Mouse (Mus musculus) kidney, postnatal 14 days (tissue): ENCODE results near the gene Nrbp1.

Experiments used
- DNase-seq: peaks from one replicate; pipeline ENCODE4 v3.0.0; 2022; ENCODE audit warnings: mixed read lengths

Gene Nrbp1

GRCm38 (mm10) chr5:31240637-31241521 lies at the start of gene Nrbp1, which contains the start of gene Gm9970:
TSS of gene Nrbp1 (plus strand) at chr5:31240864.
TSS of gene Gm9970 (minus strand) at chr5:31241232.
- peak; percentile 98 for DNase-seq

GRCm38 (mm10) chr5:31192045-31192938 lies 48.4 kb upstream of the Nrbp1 start:
- DNase-seq: no peak

- peak; percentile 99 for DNase-seq
These were observed 47.6 kb upstream of the Nrbp1 start, which contains the start of the genes Snx17 and Eif2b4 for GRCm38 (mm10) chr5:31192939-31193630. TSS of gene Snx17 (plus strand) at chr5:31193227. TSS of gene Eif2b4 (minus strand) at chr5:31193430.

DNA sequence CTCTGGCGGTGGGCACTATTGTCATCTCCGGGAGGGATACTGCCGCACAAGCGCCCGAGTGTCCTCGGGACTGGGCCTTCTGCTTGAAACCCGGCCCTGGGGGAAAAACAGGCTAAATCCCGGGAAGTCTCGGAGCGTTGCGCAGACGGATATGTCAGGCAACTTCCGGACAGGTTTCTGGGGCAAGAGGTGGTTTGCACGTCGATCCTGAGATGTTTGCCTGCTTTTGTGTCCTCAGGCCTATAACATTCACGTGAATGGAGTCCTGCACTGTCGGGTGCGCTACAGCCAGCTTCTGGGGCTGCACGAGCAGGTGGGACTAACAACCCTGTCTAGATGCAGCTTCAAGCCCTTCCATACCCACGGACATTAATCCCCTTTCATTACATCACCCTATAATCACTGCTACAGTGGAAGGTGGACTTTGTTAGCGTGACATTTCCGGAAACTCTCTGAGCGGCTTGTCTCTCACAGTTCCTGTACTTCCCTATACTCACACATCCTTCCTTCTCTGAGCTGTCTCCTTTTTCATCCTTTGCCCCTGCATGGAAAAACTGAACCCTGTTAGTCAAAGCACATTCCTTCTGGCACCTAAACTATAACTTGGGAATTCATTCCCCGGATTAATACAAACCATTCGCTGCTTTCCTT lies 46.9 kb upstream of the Nrbp1 start:
- no peak for DNase-seq

DNA sequence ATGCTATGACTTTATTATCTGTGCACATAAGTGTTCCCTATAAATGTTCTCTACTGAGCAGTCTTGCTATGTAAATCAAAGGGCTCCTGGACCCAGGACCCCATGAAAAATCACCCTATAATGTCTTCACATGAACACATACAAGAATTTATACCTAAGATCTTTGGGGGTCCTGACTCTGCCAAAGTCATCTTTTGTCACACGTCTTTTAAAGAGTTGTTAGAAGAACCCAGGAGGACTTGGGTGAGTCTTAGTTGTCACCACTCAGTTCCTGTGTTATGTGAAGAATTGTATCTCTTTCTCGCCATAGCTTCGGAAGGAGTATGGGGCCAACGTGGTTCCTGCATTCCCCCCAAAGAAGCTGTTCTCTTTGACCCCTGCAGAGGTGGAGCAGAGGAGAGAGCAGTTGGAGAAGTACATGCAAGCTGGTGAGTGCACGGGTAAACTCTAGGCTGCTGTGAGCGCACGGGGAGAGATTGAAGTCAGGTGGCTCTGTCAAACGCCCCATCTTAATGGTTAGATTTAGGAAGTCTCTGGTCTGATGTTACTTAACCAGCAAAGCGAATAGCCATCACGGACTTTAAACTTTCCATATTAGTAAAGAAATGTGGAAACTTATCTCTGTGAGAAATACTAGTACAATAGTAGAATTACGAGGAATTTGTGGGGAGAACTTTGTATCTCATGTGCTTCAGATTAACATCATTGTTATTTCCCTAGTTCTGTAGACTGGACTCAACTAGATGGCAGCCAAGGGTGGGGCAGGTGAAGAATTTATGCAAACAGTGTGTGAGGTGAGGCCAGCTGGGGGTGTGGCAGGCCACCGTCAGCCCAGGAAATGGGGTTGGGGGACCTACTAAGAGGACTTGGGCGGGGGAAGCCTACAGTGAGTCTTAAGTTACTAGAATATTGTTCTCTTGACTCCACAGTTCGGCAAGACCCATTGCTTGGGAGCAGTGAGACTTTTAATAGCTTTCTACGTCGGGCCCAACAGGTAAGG lies 45.9 kb upstream of the Nrbp1 start:
- no peak for DNase-seq

- no peak for DNase-seq
These were observed 45.0 kb upstream of the Nrbp1 start for GRCm38 (mm10) chr5:31195671-31196070.

DNA sequence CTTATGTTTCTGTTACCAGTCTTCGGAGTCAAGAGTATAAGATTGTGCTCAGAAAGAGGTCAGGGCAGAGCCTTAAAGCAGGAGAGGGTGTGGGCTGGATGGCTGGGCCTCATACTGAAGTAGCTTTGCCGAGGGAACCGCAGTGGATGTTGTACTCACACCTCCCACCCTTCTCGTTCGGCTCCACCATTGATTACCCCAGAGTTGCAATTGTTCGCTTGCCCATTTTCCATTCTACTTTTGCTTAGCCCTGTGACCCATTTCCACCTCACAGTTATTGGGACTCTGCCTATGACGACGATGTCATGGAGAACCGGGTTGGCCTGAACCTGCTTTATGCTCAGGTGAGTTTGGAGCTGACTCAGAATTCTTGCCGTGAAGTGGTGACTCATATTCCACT lies 44.5 kb upstream of the Nrbp1 start:
- DNase-seq: no peak

DNA sequence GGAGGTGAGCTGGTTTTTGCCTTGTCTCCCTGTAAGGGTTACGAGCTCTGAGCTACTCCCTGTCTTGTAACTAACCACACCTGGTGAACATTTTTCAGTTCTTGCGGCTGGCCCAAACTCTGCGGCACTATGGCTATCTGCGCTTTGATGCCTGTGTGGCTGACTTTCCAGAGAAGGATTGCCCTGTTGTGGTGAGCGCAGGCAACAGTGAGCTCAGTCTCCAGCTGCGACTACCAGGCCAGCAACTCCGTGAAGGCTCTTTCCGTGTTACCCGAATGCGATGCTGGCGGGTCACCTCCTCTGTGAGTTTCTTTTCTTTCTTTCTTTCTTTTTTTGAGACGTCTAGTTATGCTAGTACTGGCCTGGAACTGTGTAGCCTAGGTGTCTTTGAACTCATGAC lies 43.6 kb upstream of the Nrbp1 start:
- no peak for DNase-seq

- DNase-seq: no peak
These were observed 42.5 kb upstream of the Nrbp1 start for GRCm38 (mm10) chr5:31198170-31198569.

- DNase-seq: no peak
These were observed 41.9 kb upstream of the Nrbp1 start for GRCm38 (mm10) chr5:31198616-31199320.

- no peak for DNase-seq
These were observed 41.3 kb upstream of the Nrbp1 start for GRCm38 (mm10) chr5:31199321-31199892.

DNA sequence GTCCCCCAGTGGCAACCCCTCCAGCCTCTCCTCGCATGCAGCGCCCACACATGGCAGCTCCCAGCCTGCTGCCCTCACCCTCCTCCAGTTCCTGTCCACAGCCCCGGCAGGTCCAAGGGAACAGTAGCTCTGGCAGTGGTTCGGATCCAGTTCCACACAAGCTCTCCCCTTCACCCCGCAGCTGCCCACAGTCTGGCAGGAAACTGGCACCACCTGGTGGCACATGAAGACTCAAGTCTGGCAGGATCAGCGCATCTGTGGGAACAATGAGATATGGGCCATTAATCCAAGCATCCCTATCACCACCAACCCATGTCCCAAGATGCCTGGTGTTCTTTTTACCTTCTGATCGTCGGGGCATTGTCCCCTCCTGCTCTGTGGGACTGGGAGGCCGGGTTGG lies 40.8 kb upstream of the Nrbp1 start:
- DNase-seq: no peak

- peak; percentile 29 for DNase-seq
These were observed 40.3 kb upstream of the Nrbp1 start for GRCm38 (mm10) chr5:31200327-31200768.

DNA sequence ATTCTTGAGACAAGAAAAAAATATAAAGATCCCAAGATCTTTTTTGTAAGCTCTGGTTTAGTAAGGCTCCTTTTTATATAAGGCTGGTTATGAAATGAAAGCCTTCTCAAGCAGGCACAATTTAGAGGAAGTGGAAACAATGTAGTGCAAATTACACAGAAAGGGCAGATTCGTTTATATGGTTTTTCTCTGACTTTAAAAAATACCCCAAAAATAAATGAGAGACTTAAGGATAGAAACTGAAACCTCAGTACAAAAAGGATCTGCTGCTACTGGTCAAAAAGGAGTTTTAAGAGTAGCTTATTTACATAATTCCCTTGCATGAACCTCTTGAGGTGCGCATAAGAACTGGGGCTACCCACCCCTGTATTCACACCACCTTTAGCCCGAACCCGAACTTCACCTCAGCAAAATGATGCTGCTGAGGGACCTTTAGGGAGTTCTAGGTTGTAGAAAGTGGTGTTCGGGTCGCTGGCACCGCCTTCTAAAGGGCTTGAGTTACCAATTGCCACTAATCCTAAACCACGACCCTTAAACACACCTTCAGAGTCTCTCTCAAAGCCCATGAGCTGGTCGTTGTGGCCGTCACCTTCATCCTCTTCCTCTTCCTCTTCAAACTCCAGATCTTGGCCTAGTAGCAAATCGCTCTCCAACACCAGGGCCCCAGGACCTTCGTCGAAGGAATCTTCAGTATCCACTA lies 39.5 kb upstream of the Nrbp1 start:
- DNase-seq: no peak

- peak; percentile 98 for DNase-seq
These were observed 38.7 kb upstream of the Nrbp1 start, which contains the start of gene Zfp513 for GRCm38 (mm10) chr5:31201742-31202590. TSS of gene Zfp513 (minus strand) at chr5:31202303.

GRCm38 (mm10) chr5:31202933-31203332 lies 37.7 kb upstream of the Nrbp1 start:
- no peak for DNase-seq

DNA sequence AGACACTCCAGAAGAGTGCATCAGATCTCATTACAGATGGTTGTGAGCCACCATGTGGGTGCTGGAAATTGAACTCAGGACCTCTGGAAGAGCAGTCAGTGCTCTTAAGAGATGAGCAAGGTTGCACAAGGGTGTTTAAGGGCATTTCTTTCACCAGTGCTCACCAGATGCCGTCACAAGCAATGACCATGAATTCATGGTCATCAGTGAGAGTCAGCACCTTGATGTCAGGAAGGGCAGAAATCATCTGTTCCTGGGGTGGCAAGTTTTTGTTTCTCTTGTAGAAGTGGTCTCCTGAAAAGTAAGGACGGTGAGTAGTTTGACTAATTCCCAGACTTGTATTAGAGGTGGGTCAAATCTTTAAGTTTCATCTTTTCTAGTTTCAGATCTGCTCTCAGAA lies 36.8 kb upstream of the Nrbp1 start:
- no peak for DNase-seq

- no peak for DNase-seq
These were observed 36.2 kb upstream of the Nrbp1 start for GRCm38 (mm10) chr5:31204421-31204820.
